Mouse (Mus musculus) limb, embryonic 11.5 days (tissue): ENCODE measurements around the gene Krt32. TPM values are rescaled to one million over a fixed set of nuclear protein-coding genes. Genes with fewer than 3 reads are reported as not detected.

Source experiments
- ATAC-seq: fragments of 200-750 bp; cut with Nextera tagmentation; 2 replicates; pipeline ENCODE4 v1.8.0; 2017; ENCODE audit warnings: low read depth; ENCODE audit not compliant: insufficient number of reproducible peaks, low FRiP score, low TSS enrichment
- DNase-seq: peaks from one replicate; pipeline ENCODE4 v3.0.0-alpha.2; 2015; ENCODE audit warnings: low spot score
- H3K27ac ChIP-seq: fragments of 300-500 bp; sonication (generic); replicated peaks from 2 replicates; pipeline ENCODE4 v1.5.1; 2014; ENCODE audit warnings: low read depth, mild to moderate bottlenecking, low read length
- H3K27me3 ChIP-seq: fragments of 300-500 bp; sonication (generic); 2 replicates; pipeline ENCODE4 v1.6.1; 2014; ENCODE audit warnings: mild to moderate bottlenecking, low read length, mixed read lengths; ENCODE audit not compliant: control insufficient read depth, insufficient read depth
- H3K36me3 ChIP-seq: fragments of 300-500 bp; sonication (generic); 2 replicates; pipeline ENCODE4 v1.6.1; 2014; ENCODE audit warnings: mild to moderate bottlenecking, low read length, moderate library complexity, mixed read lengths; ENCODE audit not compliant: control insufficient read depth, insufficient read depth
- H3K4me1 ChIP-seq: fragments of 300-500 bp; sonication (generic); 2 replicates; pipeline ENCODE4 v1.6.1; 2014; ENCODE audit warnings: low read length, mixed read lengths; ENCODE audit not compliant: control insufficient read depth, insufficient read depth
- H3K4me2 ChIP-seq: fragments of 300-500 bp; sonication (generic); 2 replicates; pipeline ENCODE4 v1.6.1; 2014; ENCODE audit warnings: low read depth, mild to moderate bottlenecking, moderate library complexity; ENCODE audit not compliant: severe bottlenecking
- H3K4me3 ChIP-seq: fragments of 300-500 bp; sonication (generic); 2 replicates; pipeline ENCODE4 v1.5.1; 2014; ENCODE audit warnings: low read depth, low read length
- H3K9ac ChIP-seq: fragments of 300-500 bp; sonication (generic); 2 replicates; pipeline ENCODE4 v1.6.1; 2014; ENCODE audit warnings: mild to moderate bottlenecking, low read length
- H3K9me3 ChIP-seq: fragments of 300-500 bp; sonication (generic); 2 replicates; pipeline ENCODE4 v1.6.1; 2016; ENCODE audit warnings: low read length; ENCODE audit not compliant: control insufficient read depth
- WGBS: fragments of 180-500 bp; shearing (Covaris S2); extraction: QIAGEN DNeasy Blood & Tissue Kit; methylation state at CpG from one replicate; pipeline ENCODE4 v1.1.7; 2014; 5-methylcytosine and 5-hydroxymethylcytosine counted together
- polyA plus RNA-seq: library from polyadenylated mRNA; unstranded; fragments of >200 nt; fragmentation: Nextera tagmentation; extraction: Ambion mirVana; gene quantifications from 2 replicates; pipeline ENCODE4 v1.2.1, GENCODE M21; 2014

Gene Krt32
- polyA plus RNA-seq, result not detected in 2 replicates

- DNase-seq (no peak), ATAC-seq (no peak)
- H3K36me3 ChIP-seq, result no peaks in the 10 kb centered on the region
- H3K4me3 ChIP-seq, result no peak within 1 kb of the TSS
- 88% methylated on average over 10 of the region's 10 CpGs for WGBS
- no peak within 1 kb of the TSS for H3K4me2 ChIP-seq
- H3K4me1 ChIP-seq, result no peaks in the 10 kb centered on the region
- H3K27ac ChIP-seq, result no peak within 1 kb of the TSS
- no peaks in the 10 kb centered on the region for H3K9me3 ChIP-seq
- no peaks in the 10 kb centered on the region for H3K27me3 ChIP-seq
- no peak within 1 kb of the TSS for H3K9ac ChIP-seq
These were observed at the start of gene Krt32 for GRCm38 (mm10) chr11:100087861-100088260. Krt32 (minus strand) TSS chr11:100088226.

DNA sequence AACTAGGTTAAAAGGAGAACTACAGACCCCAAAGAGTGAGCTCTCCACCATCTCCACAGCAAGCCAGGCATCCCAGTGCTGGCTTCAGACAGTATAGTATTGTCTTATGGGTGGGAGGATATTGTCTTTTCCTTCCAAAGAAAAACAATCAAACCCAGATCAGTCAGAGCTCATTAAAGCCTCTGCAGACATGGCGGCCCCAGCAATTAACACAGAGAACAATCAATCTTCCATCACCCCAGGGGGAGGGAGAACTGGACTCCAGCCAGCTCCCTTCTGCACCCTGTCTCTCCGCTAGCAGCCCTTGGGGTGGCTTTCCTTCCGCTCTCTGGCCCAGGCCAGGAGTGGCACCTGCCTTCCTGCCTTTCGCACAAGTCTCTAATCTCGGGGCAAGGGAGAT lies 49.7 kb upstream of the Krt32 start:
- no peak for DNase-seq
- no peaks in the 10 kb centered on the region for H3K9me3 ChIP-seq
- ATAC-seq, result no peak
- H3K27ac ChIP-seq, result no peak overlapping the region
- H3K9ac ChIP-seq, result no peak overlapping the region
- 0 out of 2 replicates have a peak, but pooled peaks cover 7% of the 10 kb centered on the region for H3K4me1 ChIP-seq
- no peaks in the 10 kb centered on the region for H3K36me3 ChIP-seq
- H3K4me2 ChIP-seq, result no peak overlapping the region
- H3K27me3 ChIP-seq, result no peaks in the 10 kb centered on the region
- WGBS, result 32% methylated on average over 5 of the region's 5 CpGs
- no peak overlapping the region for H3K4me3 ChIP-seq

DNA sequence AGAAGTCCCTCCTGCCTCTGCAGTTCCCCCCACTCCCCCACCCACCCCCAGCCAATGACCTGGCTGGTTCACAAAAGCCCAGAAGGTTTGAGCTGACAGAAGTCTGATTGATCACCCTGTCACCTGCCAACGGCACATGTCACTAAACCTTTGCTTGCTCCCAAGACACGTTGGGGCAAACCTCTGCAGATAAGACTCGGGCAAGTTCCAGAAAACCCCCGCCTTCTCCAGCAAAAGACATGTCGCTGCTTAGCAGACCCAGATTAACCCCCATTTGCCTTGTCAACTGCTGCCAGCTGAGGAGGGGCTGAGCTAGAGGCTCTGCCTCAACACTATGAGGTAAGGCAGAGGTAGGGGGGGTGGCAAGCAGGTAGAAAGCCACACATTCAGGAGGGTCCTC lies 48.5 kb upstream of the Krt32 start:
- Histone ChIP-seq H3K4me3 (no peak overlapping the region), H3K9ac (no peak overlapping the region), H3K9me3 (no peaks in the 10 kb centered on the region), H3K27ac (no peak overlapping the region), H3K4me2 (no peak overlapping the region), H3K36me3 (no peaks in the 10 kb centered on the region), H3K27me3 (no peaks in the 10 kb centered on the region), H3K4me1 (0 out of 2 replicates have a peak, but pooled peaks cover 7% of the 10 kb centered on the region)
- ATAC-seq (no peak), DNase-seq (no peak)
- WGBS, result 10% methylated on average over 5 of the region's 5 CpGs

- H3K27ac ChIP-seq, result no peak within 1 kb of the TSS
- no peaks in the 10 kb centered on the region for H3K36me3 ChIP-seq
- 68% methylated on average over 7 of the region's 7 CpGs for WGBS
- no peak within 1 kb of the TSS for H3K9ac ChIP-seq
- no peaks in the 10 kb centered on the region for H3K27me3 ChIP-seq
- H3K4me2 ChIP-seq, result no peak within 1 kb of the TSS
- 0 out of 2 replicates have a peak, but pooled peaks cover 4% of the 10 kb centered on the region for H3K4me1 ChIP-seq
- DNase-seq (no peak), ATAC-seq (no peak)
- H3K9me3 ChIP-seq, result no peaks in the 10 kb centered on the region
- no peak within 1 kb of the TSS for H3K4me3 ChIP-seq
These were observed 47.7 kb upstream of the Krt32 start, which contains the start of gene Krt15 for GRCm38 (mm10) chr11:100135731-100136130. Krt15 (minus strand) TSS chr11:100135928.

DNA sequence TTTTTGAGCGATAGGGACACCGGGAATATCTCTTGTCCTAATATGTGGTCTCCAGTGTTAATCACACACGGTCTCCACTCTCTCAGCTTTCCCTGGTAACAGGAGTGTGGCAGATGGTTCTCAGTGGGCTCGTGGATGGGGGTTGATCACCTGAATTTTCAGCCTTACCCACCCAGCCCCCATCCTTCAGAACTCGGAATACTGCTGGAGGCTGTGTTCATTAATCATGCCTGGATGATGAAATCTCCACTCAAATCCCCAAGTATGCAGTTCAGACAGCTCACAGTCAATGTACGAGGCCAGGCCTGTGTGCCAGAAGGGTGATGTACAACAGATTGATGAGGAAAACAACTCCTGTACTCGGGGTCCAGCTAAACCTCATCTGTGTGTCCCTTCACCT lies 36.9 kb upstream of the Krt32 start:
- no peak overlapping the region for H3K4me3 ChIP-seq
- no peak overlapping the region for H3K4me2 ChIP-seq
- DNase-seq (no peak), ATAC-seq (no peak)
- no peaks in the 10 kb centered on the region for H3K27me3 ChIP-seq
- H3K9me3 ChIP-seq, result no peaks in the 10 kb centered on the region
- no peak overlapping the region for H3K27ac ChIP-seq
- 68% methylated on average over 7 of the region's 7 CpGs for WGBS
- no peak overlapping the region for H3K9ac ChIP-seq
- no peaks in the 10 kb centered on the region for H3K36me3 ChIP-seq
- H3K4me1 ChIP-seq, result no peaks in the 10 kb centered on the region

DNA sequence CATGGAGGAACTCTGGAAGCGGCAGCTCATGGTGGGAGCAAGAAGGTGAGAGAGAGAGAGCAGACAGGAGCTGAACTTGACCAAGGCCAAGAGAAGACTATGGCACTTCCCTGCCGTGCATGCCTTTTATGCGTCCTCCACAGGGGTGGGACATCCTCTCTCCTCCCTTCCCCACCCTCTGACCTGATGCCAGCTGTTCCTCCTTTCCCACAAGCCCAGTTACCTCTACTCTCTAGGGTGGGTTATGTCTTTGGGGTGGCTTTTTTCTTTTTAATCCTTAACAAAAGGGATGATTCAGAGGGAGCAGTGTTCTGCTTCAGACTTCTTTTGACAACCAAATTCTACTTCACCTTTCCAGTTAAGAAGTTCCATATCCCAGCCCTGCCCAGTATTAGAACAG lies 33.4 kb upstream of the Krt32 start, which contains the start of gene Krt13:
TSS of gene Krt13 (minus strand) at position 101 of the 400 bp plus-strand sequence.
- Histone ChIP-seq H3K4me1 (no peaks in the 10 kb centered on the region), H3K27me3 (no peaks in the 10 kb centered on the region), H3K9ac (no peak within 1 kb of the TSS), H3K36me3 (no peaks in the 10 kb centered on the region), H3K4me3 (no peak within 1 kb of the TSS), H3K4me2 (no peak within 1 kb of the TSS), H3K27ac (no peak within 1 kb of the TSS), H3K9me3 (no peaks in the 10 kb centered on the region)
- ATAC-seq, result no peak
- no peak for DNase-seq
- WGBS, result 66% methylated on average over 3 of the region's 3 CpGs

GRCm38 (mm10) chr11:100120331-100120730 lies 32.3 kb upstream of the Krt32 start:
- no peak overlapping the region for H3K27ac ChIP-seq
- ATAC-seq (no peak), DNase-seq (no peak)
- no peak overlapping the region for H3K4me3 ChIP-seq
- WGBS, result 89% methylated on average over 5 of the region's 5 CpGs
- H3K36me3 ChIP-seq, result no peaks in the 10 kb centered on the region
- no peak overlapping the region for H3K9ac ChIP-seq
- H3K4me2 ChIP-seq, result no peak overlapping the region
- no peaks in the 10 kb centered on the region for H3K4me1 ChIP-seq
- H3K27me3 ChIP-seq, result no peaks in the 10 kb centered on the region
- H3K9me3 ChIP-seq, result no peaks in the 10 kb centered on the region

GRCm38 (mm10) chr11:100113742-100114029 lies 25.7 kb upstream of the Krt32 start:
- no peak for ATAC-seq
- WGBS, result 83% methylated on average over 2 of the region's 2 CpGs
- no peak overlapping the region for H3K4me2 ChIP-seq
- no peaks in the 10 kb centered on the region for H3K9me3 ChIP-seq
- H3K4me3 ChIP-seq, result no peak overlapping the region
- no peaks in the 10 kb centered on the region for H3K4me1 ChIP-seq
- DNase-seq, result no peak
- no peaks in the 10 kb centered on the region for H3K36me3 ChIP-seq
- no peak overlapping the region for H3K27ac ChIP-seq
- H3K27me3 ChIP-seq, result no peaks in the 10 kb centered on the region
- H3K9ac ChIP-seq, result no peak overlapping the region
